Mouse (Mus musculus): ENCODE measurements at regions not wholly inside any gene's neighbourhood (a gene's known extent, or its start where the extent isn't known, plus 50 kb on each side); places are given as distances from the start of the nearest gene placed in this dataset.

GRCm38 (mm10) chr13:37506046-37506445 is 161.0 kb downstream of the Ly86 start:
- TF ChIP-seq EP300 (IDR thresholded peaks at IDR 0.05; ENCODE audit: low read depth) (no peak), CTCF (IDR thresholded peaks at IDR 0.05; ENCODE audit: low read depth) (no peak)

Data from liver, embryonic 14.5 days (tissue).